Mouse (Mus musculus) cortical plate, adult 2 months (tissue): ENCODE data around the gene Kdm2b. TPM values are rescaled to one million over a fixed set of nuclear protein-coding genes. Genes with fewer than 3 reads are reported as not detected.
A peak's percentile ranks its signal among the peaks of the same experiment; 100 is the strongest.

ENCODE experiments used
- H3K27ac ChIP-seq: fragments of 200-500 bp; 2 replicates; pipeline ENCODE4 v1.5.1; 2012; ENCODE audit warnings: low read length, control low read depth, inconsistent platforms; ENCODE audit not compliant: insufficient read depth
- H3K4me1 ChIP-seq: fragments of 200-500 bp; 2 replicates; pipeline ENCODE4 v1.6.1; 2011; ENCODE audit warnings: low read length; ENCODE audit not compliant: control insufficient read depth, insufficient read depth
- H3K4me3 ChIP-seq: fragments of 200-500 bp; 2 replicates; pipeline ENCODE4 v1.5.1; 2011; ENCODE audit warnings: mild to moderate bottlenecking, low read length, control low read depth; ENCODE audit not compliant: insufficient read depth
- CTCF ChIP-seq: fragments of 200-500 bp; IDR thresholded peaks from 2 replicates; pipeline ENCODE4 v1.5.1; 2011; ENCODE audit warnings: mild to moderate bottlenecking, control low read depth, low read length; ENCODE audit not compliant: insufficient read depth; ENCODE audit errors: extremely low read depth
- POLR2A ChIP-seq: fragments of 200-500 bp; IDR thresholded peaks from 2 replicates; pipeline ENCODE4 v1.6.1; 2011; ENCODE audit warnings: mild to moderate bottlenecking, low read length, control low read depth; ENCODE audit not compliant: insufficient read depth; ENCODE audit errors: extremely low read depth
- polyA plus RNA-seq: library from polyadenylated mRNA; depleted of rRNA; stranded (reverse); fragments of >200 nt; gene quantifications from 2 replicates; pipeline ENCODE4 v1.2.3, GENCODE M21; 2012

Gene Kdm2b
- polyA plus RNA-seq, 1 experiment = 16.6 TPM

DNA sequence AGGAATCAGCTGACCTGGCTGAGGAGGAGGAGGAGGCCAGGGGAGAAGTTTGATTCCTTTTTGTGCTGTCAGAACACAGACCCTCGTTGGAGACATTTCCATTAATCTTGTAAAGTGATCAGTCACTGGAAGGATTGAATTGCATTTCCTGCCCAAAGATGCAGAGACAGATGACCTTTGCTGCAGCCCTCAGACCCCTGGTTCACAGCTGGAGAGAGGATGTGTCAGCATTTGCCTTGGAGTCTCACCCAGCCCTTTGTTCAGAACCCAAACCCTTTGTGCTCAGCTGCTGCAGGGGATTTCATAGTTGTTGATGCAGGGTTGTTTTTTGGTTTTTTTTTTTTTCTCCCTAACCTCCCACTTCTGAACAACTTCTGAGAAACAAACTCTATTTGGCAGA lies 5.3 kb upstream of the Kdm2b start:
- TF ChIP-seq CTCF (no peak), POLR2A (no peak)
- Histone ChIP-seq H3K27ac (no peak overlapping the region), H3K4me3 (no peak overlapping the region), H3K4me1 (peaks cover under 1% of the 10 kb centered on the region; the same call in 1 of the 2 replicates)

DNA sequence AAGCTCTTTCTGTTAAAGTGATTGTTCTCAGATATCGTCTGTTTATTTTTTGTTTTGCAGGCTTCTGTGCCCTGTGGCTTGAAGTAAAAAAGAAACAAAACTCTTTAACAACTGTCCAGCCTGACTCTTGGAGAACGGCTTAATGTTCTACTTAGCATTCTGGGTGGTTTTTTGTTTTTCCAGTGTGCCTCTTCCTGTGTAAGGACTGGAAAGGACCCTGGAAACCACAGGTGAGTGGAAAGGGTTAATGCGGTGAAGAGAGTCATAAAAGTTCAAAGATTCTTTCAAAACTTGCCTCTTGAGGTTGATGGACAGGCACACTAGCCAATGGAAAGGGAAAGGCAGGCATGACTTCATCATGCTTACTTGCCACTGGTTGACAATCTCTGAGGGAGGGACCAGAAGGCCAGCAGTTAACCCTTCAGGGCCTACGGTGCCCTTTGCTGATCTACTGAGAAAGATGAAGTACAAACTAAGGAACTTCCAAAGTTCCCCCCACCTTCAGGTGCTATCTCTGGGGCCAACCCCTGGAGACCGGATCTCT lies 4.8 kb upstream of the Kdm2b start:
- H3K4me3 ChIP-seq = no peak overlapping the region
- TF ChIP-seq CTCF = no peak
- TF ChIP-seq POLR2A = no peak

DNA sequence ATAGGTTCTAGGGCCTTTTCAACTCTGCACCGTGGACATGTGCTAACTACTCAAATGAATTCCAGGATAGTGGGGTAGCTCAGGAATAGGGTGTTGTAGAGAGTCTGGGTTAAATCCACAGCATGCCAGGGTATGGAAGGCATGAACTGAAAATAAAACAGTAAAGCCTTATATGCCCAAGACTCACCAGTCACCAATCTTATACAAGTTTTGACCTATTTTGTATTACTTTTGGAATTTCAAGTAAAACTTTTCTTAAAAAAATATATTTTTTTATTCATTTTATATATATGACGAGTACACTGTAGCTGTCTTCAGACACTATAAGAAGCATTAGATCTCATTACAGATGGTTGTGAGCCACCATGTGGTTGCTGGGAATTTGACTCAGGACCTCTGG lies 4.2 kb upstream of the Kdm2b start:
- H3K27ac ChIP-seq = no peak overlapping the region
- H3K4me1 ChIP-seq = peaks cover 1% of the 10 kb centered on the region; the same call in 1 of the 2 replicates
- no peak overlapping the region for H3K4me3 ChIP-seq
- TF ChIP-seq CTCF (no peak), POLR2A (no peak)

More for the DNA sequence above, 4.8 kb upstream of the Kdm2b start:
- no peak overlapping the region for H3K27ac ChIP-seq
- peaks cover 1% of the 10 kb centered on the region; the same call in 1 of the 2 replicates for H3K4me1 ChIP-seq

DNA sequence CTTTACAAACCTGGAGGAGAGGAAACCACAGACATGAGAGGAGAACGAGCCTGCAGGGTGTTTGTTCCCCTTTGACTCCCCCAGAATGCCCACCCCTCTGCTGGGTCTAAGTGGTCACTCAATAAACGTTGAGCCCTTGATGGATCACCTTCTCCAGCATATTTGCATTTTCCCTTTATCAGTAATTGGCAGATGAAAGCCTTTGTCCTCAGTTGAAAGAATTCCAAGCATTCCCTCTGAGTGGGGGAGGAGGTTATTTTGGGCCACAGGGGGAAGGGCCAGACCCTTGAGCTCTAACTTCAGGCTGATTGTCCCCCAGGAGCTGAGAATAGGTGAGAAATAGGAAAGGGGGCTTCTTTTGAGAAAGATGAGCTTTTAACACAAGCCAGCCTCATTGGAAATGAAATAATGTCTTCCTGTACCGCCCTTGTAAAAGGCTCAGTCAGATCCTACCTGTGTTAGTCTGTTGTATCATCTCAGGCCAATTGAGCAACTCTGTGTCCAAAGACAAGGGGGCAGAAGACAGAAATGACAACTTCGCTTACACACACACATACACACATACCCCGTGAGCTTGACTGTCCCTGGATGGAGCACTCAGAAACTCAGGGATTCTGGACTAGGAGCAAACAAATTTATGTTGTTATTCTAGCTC lies 1.9 kb upstream of the Kdm2b start:
- H3K4me3 ChIP-seq = no peak overlapping the region

DNA sequence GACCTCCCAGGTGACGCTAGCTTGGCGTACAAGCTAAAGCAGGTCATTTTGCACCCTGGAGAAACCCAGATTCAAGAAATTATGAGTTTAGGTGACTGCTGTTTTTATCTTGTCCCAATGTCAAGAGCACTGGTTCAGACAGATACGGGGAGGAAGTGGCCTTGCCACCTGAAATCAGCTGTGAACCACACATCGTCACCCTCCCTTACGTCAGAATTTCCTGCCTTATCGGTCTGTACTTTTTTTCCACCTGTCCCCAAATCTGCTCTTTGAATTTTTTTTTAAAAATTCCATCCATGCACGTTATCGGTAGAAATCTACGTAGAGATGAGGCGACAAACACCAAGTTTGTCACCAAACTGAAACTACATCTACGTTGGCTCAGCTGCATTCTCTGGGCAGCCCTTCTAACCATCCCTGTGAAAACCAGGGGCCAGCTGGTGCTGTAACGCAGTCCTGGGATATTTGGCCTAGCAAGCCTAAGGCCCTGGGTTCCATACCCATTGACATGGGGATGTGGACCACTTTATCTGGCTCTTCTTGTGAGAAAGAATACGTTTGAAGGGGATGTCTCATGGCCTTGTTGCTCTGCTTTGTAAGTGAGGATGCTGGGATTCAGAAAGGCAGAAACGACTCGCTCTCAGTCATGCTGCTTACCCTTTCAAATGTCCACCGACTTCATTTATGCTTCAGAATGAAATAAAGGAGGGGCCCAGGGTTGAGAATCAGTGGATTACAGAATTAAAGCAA lies 963 bp upstream of the Kdm2b start:
- Histone ChIP-seq H3K4me1 (peaks cover 5% of the 10 kb centered on the region), H3K4me3 (peak overlapping the region; percentile 89; the same call in 1 of the 2 replicates), H3K27ac (no peak overlapping the region)
- no peak for TF ChIP-seq CTCF
- no peak for TF ChIP-seq POLR2A

More for the DNA sequence above, 1.9 kb upstream of the Kdm2b start:
- TF ChIP-seq POLR2A = no peak
- no peak for TF ChIP-seq CTCF
- Histone ChIP-seq H3K27ac (no peak overlapping the region), H3K4me1 (peaks cover 5% of the 10 kb centered on the region)

DNA sequence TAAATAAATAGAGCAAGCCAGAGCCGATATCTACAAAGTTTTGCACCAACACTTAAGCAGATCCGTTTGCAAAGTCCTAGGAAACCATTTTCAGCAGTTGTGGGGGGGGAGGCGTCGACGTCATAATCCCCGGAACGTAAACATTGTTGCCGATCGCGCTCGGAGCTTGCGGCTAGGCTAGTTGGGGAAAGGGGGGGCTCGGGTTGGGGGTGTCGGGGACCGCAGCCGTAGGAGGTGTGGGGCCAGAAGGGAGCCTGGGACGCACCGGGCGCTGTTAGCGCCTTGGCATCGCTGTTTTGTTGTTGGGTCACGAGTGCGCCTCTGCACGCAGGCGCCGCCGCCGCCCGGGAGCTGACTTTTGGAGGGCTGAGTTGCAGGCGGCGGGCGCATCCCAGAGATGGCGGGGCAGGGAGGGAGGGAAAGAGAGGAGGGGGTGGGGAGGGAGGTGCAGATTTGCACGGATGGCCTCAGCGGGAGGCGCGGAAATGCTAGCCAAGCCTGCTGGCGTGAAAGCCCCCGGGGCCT lies 560 bp downstream of the Kdm2b start:
- Histone ChIP-seq H3K27ac (peak overlapping the region; percentile 39; the same call in 1 of the 2 replicates), H3K4me1 (peaks cover 5% of the 10 kb centered on the region), H3K4me3 (peak overlapping the region; percentile 89)
- TF ChIP-seq CTCF = no peak
- peak; percentile 39; the same call in 1 of the 2 replicates for TF ChIP-seq POLR2A

DNA sequence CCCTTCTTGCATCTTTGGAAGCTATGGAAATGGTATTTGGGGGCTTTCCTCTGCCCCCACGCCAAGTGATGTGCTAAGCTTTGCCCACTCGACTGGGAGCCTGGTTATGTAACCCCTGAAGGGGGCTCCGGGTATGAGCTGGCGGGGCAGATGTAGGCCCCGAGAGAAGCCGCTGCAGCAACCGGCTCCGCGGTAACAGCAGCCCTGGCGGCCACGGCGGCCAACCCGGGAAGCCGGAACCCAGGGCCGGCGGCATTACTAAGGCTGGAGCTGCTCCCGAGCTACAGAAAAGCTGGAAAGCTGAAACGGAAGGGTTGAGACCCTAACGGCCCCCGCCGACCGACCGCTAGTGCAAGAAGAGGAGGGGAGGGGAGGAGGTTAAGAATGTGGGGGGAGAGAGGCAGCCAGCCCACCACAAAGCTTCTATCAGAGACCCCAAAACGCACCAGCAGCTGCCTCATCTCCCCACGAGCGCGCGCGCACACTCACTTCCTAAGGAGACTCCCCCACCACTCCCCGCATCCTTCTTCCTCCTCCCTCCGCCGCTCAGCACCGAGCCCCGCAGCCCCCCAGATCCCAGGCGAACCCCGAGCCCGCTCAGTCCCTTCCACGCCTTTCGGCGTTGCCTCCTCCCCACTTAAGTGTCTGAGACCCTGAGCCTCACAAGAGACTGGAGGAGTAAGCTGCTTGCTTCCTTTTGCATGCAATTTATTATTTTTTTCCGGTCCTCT lies 1.4 kb downstream of the Kdm2b start:
- H3K4me1 ChIP-seq = peaks cover 5% of the 10 kb centered on the region
- H3K4me3 ChIP-seq = peak overlapping the region; percentile 89
- 0 out of 2 replicates have a peak, but pooled peaks have one; percentile 21 for TF ChIP-seq POLR2A
- no peak for TF ChIP-seq CTCF

DNA sequence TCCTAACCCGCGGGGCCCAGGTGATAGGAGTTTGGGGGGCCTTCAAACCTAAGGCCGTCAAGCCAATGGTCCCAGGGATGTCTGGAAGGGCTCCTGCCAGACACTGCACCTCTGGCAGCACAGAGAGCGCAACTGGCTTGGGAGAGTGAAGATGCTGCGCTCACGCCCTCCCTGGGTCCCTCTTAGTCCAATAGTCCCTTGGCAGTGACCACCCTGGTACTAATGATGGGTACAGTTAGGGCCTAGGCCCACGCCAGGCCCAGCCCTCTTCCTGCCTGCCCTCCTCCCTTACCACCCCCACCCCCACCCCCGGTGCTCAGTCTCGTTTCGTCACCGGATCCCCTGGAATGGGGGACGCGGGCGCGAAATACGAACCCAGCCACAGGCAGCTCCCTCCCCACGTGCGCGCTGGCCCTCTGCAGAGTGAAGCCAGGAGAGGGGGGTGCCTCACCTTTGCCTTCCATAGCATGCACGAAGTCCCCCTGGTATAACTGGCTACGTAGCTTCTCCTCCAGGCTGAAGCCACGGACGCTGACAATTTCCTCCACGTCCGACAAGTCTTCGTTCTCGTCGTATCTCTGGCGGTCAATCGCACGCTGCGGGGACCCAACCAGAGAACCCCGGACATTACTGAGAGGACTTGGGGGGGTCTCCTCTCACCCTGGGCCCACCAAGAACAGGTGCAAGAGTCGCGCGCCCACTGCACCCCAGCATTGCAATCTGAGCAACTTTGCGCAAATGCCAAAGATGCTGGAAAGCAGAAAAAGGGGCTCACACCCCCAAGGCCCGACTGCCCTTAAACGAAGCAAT lies 2.2 kb downstream of the Kdm2b start:
- H3K4me3 ChIP-seq = peak overlapping the region; percentile 89
- H3K27ac ChIP-seq = peak overlapping the region; percentile 6; the same call in 1 of the 2 replicates
- TF ChIP-seq CTCF (no peak), POLR2A (no peak)
- H3K4me1 ChIP-seq = peaks cover 5% of the 10 kb centered on the region

More for the DNA sequence above, 1.4 kb downstream of the Kdm2b start:
- H3K27ac ChIP-seq = peak overlapping the region; percentile 6; the same call in 1 of the 2 replicates

DNA sequence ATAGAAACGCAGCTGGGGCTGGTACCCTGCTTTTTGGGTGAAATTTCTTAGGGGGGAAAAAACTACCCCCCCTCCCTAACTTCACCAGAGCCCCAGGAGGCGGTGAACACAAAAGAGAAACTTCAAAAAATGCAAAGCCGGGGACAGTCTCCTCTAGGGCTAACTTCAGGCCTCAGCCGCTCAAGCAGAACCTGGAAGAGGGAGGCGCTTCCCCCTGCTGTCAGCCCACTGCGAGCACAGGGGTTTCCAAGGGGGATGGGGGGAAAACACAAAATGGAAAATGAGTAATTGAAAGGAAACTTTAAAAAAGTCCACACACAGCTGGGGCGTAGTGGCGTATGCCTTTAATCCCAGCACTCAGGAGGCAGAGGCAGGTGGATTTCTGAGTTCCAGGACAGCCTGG lies 3.5 kb downstream of the Kdm2b start:
- no peak overlapping the region for H3K27ac ChIP-seq
- H3K4me1 ChIP-seq = peaks cover 5% of the 10 kb centered on the region
- TF ChIP-seq POLR2A (no peak), CTCF (no peak)
- no peak overlapping the region for H3K4me3 ChIP-seq
